11 mouse cellular contexts compared by ENCODE assay signal in genomic region chr10:115780239-115781016, GRCm38 (mm10). TPM values are rescaled to one million over a fixed set of nuclear protein-coding genes. Genes with fewer than 3 reads are reported as not detected.
DNase-seq lines count a peak whose midpoint lies in the region; ATAC-seq and TF ChIP-seq lines count a peak whose summit lies in the region.
"Had no signal": no experiment of that assay in that cellular context is flagged by ENCODE, and none has a peak within 500 bp of the region (broad histone marks: within the 10 kb centered on the region; RNA-seq: fewer than 3 reads in every experiment).

No protein-coding gene starts in this region.

- 83% methylated on average over 11 of the region's 11 CpGs for WGBS in midbrain, embryonic 13.5 days
- 85% methylated on average over 11 of the region's 11 CpGs for WGBS in midbrain, embryonic 16.5 days
- 80% methylated on average over 11 of the region's 11 CpGs for WGBS in limb, embryonic 15.5 days
- 74% methylated on average over 11 of the region's 11 CpGs for WGBS in stomach, postnatal 0 days

- TF ChIP-seq EP300 in stomach, postnatal 0 days (optimal IDR thresholded peaks at IDR 0.05), result no peak

- no peaks in the 10 kb centered on the region for H3K9me3 ChIP-seq in midbrain, embryonic 13.5 days
- H3K9me3 ChIP-seq in midbrain, embryonic 16.5 days (replicated peaks; ENCODE audit: control insufficient read depth, low read length, poor library complexity, severe bottlenecking), result no peaks in the 10 kb centered on the region
- no peaks in the 10 kb centered on the region for H3K9me3 ChIP-seq in limb, embryonic 15.5 days
- no peaks in the 10 kb centered on the region for H3K9me3 ChIP-seq in stomach, postnatal 0 days (ENCODE audit: control insufficient read depth, low read length)
- H3K9me3 ChIP-seq: neural tube, embryonic 15.5 days had no signal

- H3K4me2 ChIP-seq in midbrain, embryonic 13.5 days (replicated peaks), result no peak overlapping the region
- H3K4me2 ChIP-seq in midbrain, embryonic 16.5 days (ENCODE audit: low read length), result no peak overlapping the region
- H3K4me2 ChIP-seq in limb, embryonic 15.5 days, result no peak overlapping the region
- H3K4me2 ChIP-seq in stomach, postnatal 0 days (replicated peaks; ENCODE audit: low read depth), result no peak overlapping the region
- H3K4me2 ChIP-seq: neural tube, embryonic 15.5 days had no signal

- no peak overlapping the region for H3K9ac ChIP-seq in midbrain, embryonic 13.5 days (replicated peaks)
- H3K9ac ChIP-seq in midbrain, embryonic 16.5 days (ENCODE audit: low read depth, low read length), result no peak overlapping the region
- no peak overlapping the region for H3K9ac ChIP-seq in limb, embryonic 15.5 days
- H3K9ac ChIP-seq in stomach, postnatal 0 days (ENCODE audit: low read length), result no peak overlapping the region
- H3K9ac ChIP-seq: neural tube, embryonic 15.5 days had no signal

- DNase-seq in kidney, adult 18-20 months, result peak; percentile 43
- no peak for DNase-seq in stomach, postnatal 0 days (ENCODE audit: low spot score)
- no peak for DNase-seq in layer of hippocampus, adult 9-10 months (ENCODE audit: low spot score)
- no peak for DNase-seq in heart, postnatal 36 days
- DNase-seq: right cerebral cortex, postnatal 4 days had no signal

- intact Hi-C loops in heart, postnatal 36 days (cut with DNase I), result no loop called here

- H3K4me3 ChIP-seq in midbrain, embryonic 13.5 days (replicated peaks), result no peak overlapping the region
- no peak overlapping the region for H3K4me3 ChIP-seq in midbrain, embryonic 16.5 days (ENCODE audit: low read depth, low read length)
- no peak overlapping the region for H3K4me3 ChIP-seq in limb, embryonic 15.5 days
- no peak overlapping the region for H3K4me3 ChIP-seq in stomach, postnatal 0 days (ENCODE audit: low read depth, low read length)
- H3K4me3 ChIP-seq: neural tube, embryonic 15.5 days had no signal

- no peak for TF ChIP-seq CTCF in stomach, postnatal 0 days (IDR thresholded peaks at IDR 0.05; ENCODE audit: low read depth)

- peaks cover 3% of the 10 kb centered on the region; the same call in 1 of the 2 replicates for H3K4me1 ChIP-seq in midbrain, embryonic 13.5 days (replicated peaks)
- H3K4me1 ChIP-seq in midbrain, embryonic 16.5 days (ENCODE audit: control insufficient read depth, insufficient read depth, low read length), result no peaks in the 10 kb centered on the region
- no peaks in the 10 kb centered on the region for H3K4me1 ChIP-seq in limb, embryonic 15.5 days
- H3K4me1 ChIP-seq in stomach, postnatal 0 days (replicated peaks; ENCODE audit: control insufficient read depth, insufficient read depth), result no peaks in the 10 kb centered on the region

- H3K27me3 ChIP-seq in midbrain, embryonic 13.5 days, result no peaks in the 10 kb centered on the region
- no peaks in the 10 kb centered on the region for H3K27me3 ChIP-seq in midbrain, embryonic 16.5 days (ENCODE audit: control insufficient read depth, insufficient read depth, low read depth, low read length)
- no peaks in the 10 kb centered on the region for H3K27me3 ChIP-seq in limb, embryonic 15.5 days
- H3K27me3 ChIP-seq in stomach, postnatal 0 days (ENCODE audit: control insufficient read depth, insufficient read depth, low read length), result no peaks in the 10 kb centered on the region
- H3K27me3 ChIP-seq: neural tube, embryonic 15.5 days had no signal

- no peaks in the 10 kb centered on the region for H3K36me3 ChIP-seq in midbrain, embryonic 13.5 days
- no peaks in the 10 kb centered on the region for H3K36me3 ChIP-seq in midbrain, embryonic 16.5 days (ENCODE audit: control insufficient read depth, insufficient read depth, low read length)
- H3K36me3 ChIP-seq in limb, embryonic 15.5 days, result no peaks in the 10 kb centered on the region
- no peaks in the 10 kb centered on the region for H3K36me3 ChIP-seq in stomach, postnatal 0 days (ENCODE audit: control insufficient read depth, insufficient read depth, low read length)
- H3K36me3 ChIP-seq: G1E; neural tube, embryonic 15.5 days had no signal

- ATAC-seq in midbrain, embryonic 13.5 days, result peak; percentile 45; the same call in 1 of the 2 replicates
- no peak; the same call in 1 of the 2 replicates for ATAC-seq in midbrain, embryonic 16.5 days
- ATAC-seq in limb, embryonic 15.5 days (ENCODE audit: insufficient number of reproducible peaks, low FRiP score, low TSS enrichment, low read depth), result 0 out of 2 replicates have a peak, but pooled peaks have one; percentile 52
- ATAC-seq in stomach, postnatal 0 days (ENCODE audit: low FRiP score, low TSS enrichment), result peak; percentile 77

- no peak overlapping the region for H3K27ac ChIP-seq in midbrain, embryonic 13.5 days
- no peak overlapping the region for H3K27ac ChIP-seq in midbrain, embryonic 16.5 days (ENCODE audit: low read length)
- H3K27ac ChIP-seq in limb, embryonic 15.5 days, result no peak overlapping the region
- no peak overlapping the region for H3K27ac ChIP-seq in stomach, postnatal 0 days (replicated peaks)
- H3K27ac ChIP-seq: macrophage; neural tube, embryonic 15.5 days had no signal

RNA-seq across cellular contexts. Expression of gene Tspan8, which starts 36.2 kb away (rescaled TPM):
- polyA plus RNA-seq in midbrain, embryonic 13.5 days (2015; fragmentation: Nextera tagmentation; extraction: Ambion mirVana), result 0.24 and 0.30 TPM in 2 replicates
- 0.61 and 1.0 TPM in 2 replicates for polyA plus RNA-seq in midbrain, embryonic 16.5 days (2015; fragmentation: Nextera tagmentation; extraction: Ambion mirVana)
- 2.1 and 3.1 TPM in 2 replicates for polyA plus RNA-seq in limb, embryonic 15.5 days (2015; fragmentation: Nextera tagmentation; extraction: Ambion mirVana)
- 250 and 264 TPM in 2 replicates for polyA plus RNA-seq in stomach, postnatal 0 days (2015; fragmentation: Nextera tagmentation; extraction: Ambion mirVana)
- 1 to 10 TPM; 2.7 to 3.1 TPM for total RNA-seq in heart, postnatal 36 days (2021)
- polyA plus RNA-seq: G1E, macrophage had no signal

Comparison
In these comparisons a context has a peak if more than half of its experiments do, and no peak if none do; other contexts are left out.
1. RNA of gene Tspan8, which starts 36.2 kb away (polyA plus RNA-seq): 250 to 264 TPM in stomach, postnatal 0 days; 2.1 to 3.1 TPM in limb, embryonic 15.5 days, 0.61 to 1.0 TPM in midbrain, embryonic 16.5 days and 0.24 to 0.30 TPM in midbrain, embryonic 13.5 days; every median in the first group is over 10 times any median in the second.